Mouse (Mus musculus) limb, embryonic 11.5 days (tissue): Measurements from ENCODE around the gene Gm11627. TPM values are rescaled to one million over a fixed set of nuclear protein-coding genes. Genes with fewer than 3 reads are reported as not detected.

Source experiments
- ATAC-seq: fragments of 200-750 bp; cut with Nextera tagmentation; 2 replicates; pipeline ENCODE4 v1.8.0; 2017; ENCODE audit warnings: low read depth; ENCODE audit not compliant: insufficient number of reproducible peaks, low FRiP score, low TSS enrichment
- DNase-seq: peaks from one replicate; pipeline ENCODE4 v3.0.0-alpha.2; 2015; ENCODE audit warnings: low spot score
- H3K27ac ChIP-seq: fragments of 300-500 bp; sonication (generic); replicated peaks from 2 replicates; pipeline ENCODE4 v1.5.1; 2014; ENCODE audit warnings: low read depth, mild to moderate bottlenecking, low read length
- H3K27me3 ChIP-seq: fragments of 300-500 bp; sonication (generic); 2 replicates; pipeline ENCODE4 v1.6.1; 2014; ENCODE audit warnings: mild to moderate bottlenecking, low read length, mixed read lengths; ENCODE audit not compliant: control insufficient read depth, insufficient read depth
- H3K36me3 ChIP-seq: fragments of 300-500 bp; sonication (generic); 2 replicates; pipeline ENCODE4 v1.6.1; 2014; ENCODE audit warnings: mild to moderate bottlenecking, low read length, moderate library complexity, mixed read lengths; ENCODE audit not compliant: control insufficient read depth, insufficient read depth
- H3K4me1 ChIP-seq: fragments of 300-500 bp; sonication (generic); 2 replicates; pipeline ENCODE4 v1.6.1; 2014; ENCODE audit warnings: low read length, mixed read lengths; ENCODE audit not compliant: control insufficient read depth, insufficient read depth
- H3K4me2 ChIP-seq: fragments of 300-500 bp; sonication (generic); 2 replicates; pipeline ENCODE4 v1.6.1; 2014; ENCODE audit warnings: low read depth, mild to moderate bottlenecking, moderate library complexity; ENCODE audit not compliant: severe bottlenecking
- H3K4me3 ChIP-seq: fragments of 300-500 bp; sonication (generic); 2 replicates; pipeline ENCODE4 v1.5.1; 2014; ENCODE audit warnings: low read depth, low read length
- H3K9ac ChIP-seq: fragments of 300-500 bp; sonication (generic); 2 replicates; pipeline ENCODE4 v1.6.1; 2014; ENCODE audit warnings: mild to moderate bottlenecking, low read length
- H3K9me3 ChIP-seq: fragments of 300-500 bp; sonication (generic); 2 replicates; pipeline ENCODE4 v1.6.1; 2016; ENCODE audit warnings: low read length; ENCODE audit not compliant: control insufficient read depth
- WGBS: fragments of 180-500 bp; shearing (Covaris S2); extraction: QIAGEN DNeasy Blood & Tissue Kit; methylation state at CpG from one replicate; pipeline ENCODE4 v1.1.7; 2014; 5-methylcytosine and 5-hydroxymethylcytosine counted together
- polyA plus RNA-seq: library from polyadenylated mRNA; unstranded; fragments of >200 nt; fragmentation: Nextera tagmentation; extraction: Ambion mirVana; gene quantifications from 2 replicates; pipeline ENCODE4 v1.2.1, GENCODE M21; 2014

Gene Gm11627
- polyA plus RNA-seq, 1 experiment from 2014 or later: 4.2 TPM

DNA sequence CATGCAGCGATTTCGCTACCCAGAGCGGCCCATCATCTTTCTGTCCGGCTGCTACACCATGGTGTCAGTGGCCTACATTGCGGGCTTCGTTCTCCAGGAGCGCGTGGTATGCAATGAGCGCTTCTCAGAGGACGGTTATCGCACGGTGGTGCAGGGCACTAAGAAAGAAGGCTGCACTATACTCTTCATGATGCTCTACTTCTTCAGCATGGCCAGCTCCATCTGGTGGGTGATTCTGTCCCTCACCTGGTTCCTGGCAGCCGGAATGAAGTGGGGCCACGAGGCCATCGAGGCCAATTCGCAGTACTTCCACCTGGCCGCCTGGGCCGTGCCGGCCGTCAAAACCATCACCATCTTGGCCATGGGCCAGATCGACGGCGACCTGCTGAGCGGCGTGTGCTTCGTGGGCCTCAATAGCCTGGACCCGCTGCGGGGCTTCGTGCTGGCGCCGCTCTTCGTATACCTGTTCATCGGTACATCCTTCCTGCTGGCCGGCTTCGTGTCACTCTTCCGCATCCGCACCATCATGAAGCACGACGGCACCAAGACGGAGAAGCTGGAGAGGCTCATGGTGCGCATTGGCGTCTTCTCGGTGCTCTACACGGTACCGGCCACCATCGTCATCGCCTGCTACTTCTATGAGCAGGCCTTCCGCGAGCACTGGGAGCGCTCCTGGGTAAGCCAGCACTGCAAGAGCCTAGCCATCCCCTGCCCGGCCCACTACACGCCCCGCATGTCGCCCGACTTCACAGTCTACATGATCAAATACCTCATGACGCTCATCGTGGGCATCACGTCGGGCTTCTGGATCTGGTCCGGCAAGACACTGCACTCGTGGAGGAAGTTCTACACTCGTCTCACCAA is 26.5 kb upstream of the Gm11627 start:
- Histone ChIP-seq H3K9me3 (no peaks in the 10 kb centered on the region), H3K4me1 (peaks cover 27% of the 10 kb centered on the region), H3K4me2 (peak overlapping the region; percentile 53), H3K4me3 (peak overlapping the region; percentile 99), H3K36me3 (no peaks in the 10 kb centered on the region), H3K9ac (peak overlapping the region; percentile 90), H3K27ac (peak overlapping the region; percentile 99), H3K27me3 (0 out of 2 replicates have a peak, but pooled peaks cover 4% of the 10 kb centered on the region)
- DNase-seq: peak; percentile 79
- no peak for ATAC-seq
- under 1% methylated on average over 62 of the region's 62 CpGs for WGBS

DNA sequence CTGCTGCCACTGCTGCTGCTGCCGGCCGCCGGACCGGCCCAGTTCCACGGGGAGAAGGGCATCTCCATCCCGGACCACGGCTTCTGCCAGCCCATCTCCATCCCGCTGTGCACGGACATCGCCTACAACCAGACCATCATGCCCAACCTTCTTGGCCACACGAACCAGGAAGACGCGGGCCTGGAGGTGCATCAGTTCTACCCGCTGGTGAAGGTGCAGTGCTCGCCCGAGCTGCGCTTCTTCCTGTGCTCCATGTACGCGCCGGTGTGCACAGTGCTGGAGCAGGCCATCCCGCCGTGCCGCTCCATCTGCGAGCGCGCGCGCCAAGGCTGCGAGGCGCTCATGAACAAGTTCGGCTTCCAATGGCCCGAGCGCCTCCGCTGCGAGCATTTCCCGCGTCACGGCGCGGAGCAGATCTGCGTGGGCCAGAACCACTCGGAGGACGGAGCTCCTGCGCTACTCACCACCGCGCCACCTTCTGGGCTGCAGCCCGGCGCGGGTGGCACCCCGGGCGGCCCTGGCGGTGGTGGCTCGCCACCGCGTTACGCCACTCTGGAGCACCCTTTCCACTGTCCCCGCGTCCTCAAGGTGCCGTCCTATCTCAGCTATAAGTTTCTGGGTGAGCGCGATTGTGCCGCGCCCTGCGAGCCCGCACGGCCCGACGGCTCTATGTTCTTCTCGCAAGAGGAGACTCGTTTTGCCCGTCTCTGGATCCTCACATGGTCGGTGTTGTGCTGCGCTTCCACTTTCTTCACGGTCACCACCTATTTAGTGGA is 25.7 kb upstream of the Gm11627 start:
- H3K27me3 ChIP-seq: 0 out of 2 replicates have a peak, but pooled peaks cover 4% of the 10 kb centered on the region
- peak overlapping the region; percentile 99 for H3K4me3 ChIP-seq
- peaks cover 18% of the 10 kb centered on the region for H3K4me1 ChIP-seq
- WGBS: under 1% methylated on average over 71 of the region's 74 CpGs
- ATAC-seq (0 out of 2 replicates have a peak, but pooled peaks have one; percentile 38), DNase-seq (peak; percentile 76)
- H3K36me3 ChIP-seq: no peaks in the 10 kb centered on the region
- H3K27ac ChIP-seq: peak overlapping the region; percentile 99
- no peaks in the 10 kb centered on the region for H3K9me3 ChIP-seq
- H3K4me2 ChIP-seq: peak overlapping the region; percentile 53
- H3K9ac ChIP-seq: peak overlapping the region; percentile 90

DNA sequence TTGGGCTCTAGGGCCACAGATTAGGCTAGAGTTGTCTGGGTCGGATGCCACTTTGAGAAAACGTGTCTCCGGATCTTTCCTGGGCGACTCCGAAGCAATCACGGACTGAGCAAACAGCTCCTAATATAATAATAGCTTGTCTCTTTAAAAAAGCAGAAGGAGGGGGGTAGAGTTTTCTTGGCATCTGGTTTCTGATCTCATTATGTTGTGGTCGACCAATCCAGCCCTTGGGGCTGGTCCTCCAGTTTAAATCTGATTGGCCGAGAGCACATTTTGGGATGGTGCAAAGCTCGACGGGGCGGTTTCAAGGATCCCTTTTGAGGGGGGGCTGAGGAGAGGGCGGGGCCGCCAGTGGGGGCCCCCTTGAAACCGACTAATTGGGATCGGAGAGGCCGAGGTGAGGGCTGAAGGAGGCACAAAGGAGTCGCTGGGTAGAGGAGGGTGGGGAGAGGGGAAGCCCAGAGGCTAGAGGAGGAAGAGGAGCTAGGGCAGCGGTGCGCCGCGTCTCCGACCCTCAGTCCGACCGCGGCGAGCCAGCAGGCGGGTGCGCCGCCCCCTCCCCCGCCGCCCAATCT is 24.8 kb upstream of the Gm11627 start, which contains the start of gene Fzd2:
Gene Fzd2 (plus strand): TSS at position 387 of the 575 bp plus-strand sequence.
- peak within 1 kb of the TSS; percentile 99 for H3K4me3 ChIP-seq
- WGBS: under 1% methylated on average over 26 of the region's 31 CpGs
- peak within 1 kb of the TSS; percentile 99 for H3K27ac ChIP-seq
- no peaks in the 10 kb centered on the region for H3K36me3 ChIP-seq
- DNase-seq: peak; percentile 99
- H3K9ac ChIP-seq: peak within 1 kb of the TSS; percentile 90
- H3K27me3 ChIP-seq: 0 out of 2 replicates have a peak, but pooled peaks cover 4% of the 10 kb centered on the region
- ATAC-seq: peak; percentile 93
- H3K9me3 ChIP-seq: no peaks in the 10 kb centered on the region
- peaks cover 10% of the 10 kb centered on the region for H3K4me1 ChIP-seq
- peak within 1 kb of the TSS; percentile 61 for H3K4me2 ChIP-seq

DNA sequence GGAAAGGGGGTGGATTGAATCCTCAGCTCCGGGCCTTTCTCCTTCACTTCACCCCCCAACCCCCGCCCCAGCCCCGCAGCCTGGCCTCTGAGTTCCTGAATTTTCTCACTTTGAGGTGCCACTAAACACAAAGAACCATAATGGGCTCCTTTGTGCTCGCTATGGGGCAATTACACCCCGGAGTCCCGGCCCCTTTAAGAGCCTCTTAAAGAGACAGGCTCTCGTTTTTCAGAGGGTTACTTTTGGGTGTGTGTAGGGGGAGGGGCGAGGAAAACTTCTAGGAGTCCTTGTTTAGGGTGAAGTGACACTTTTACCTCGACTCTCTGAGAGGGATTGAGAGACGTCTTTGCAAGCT is 24.2 kb upstream of the Gm11627 start:
- under 1% methylated on average over 10 of the region's 10 CpGs for WGBS
- peak overlapping the region; percentile 61 for H3K4me2 ChIP-seq
- DNase-seq (peak; percentile 85), ATAC-seq (peak; percentile 36; the same call in 1 of the 2 replicates)
- peak overlapping the region; percentile 75 for H3K9ac ChIP-seq
- H3K4me3 ChIP-seq: peak overlapping the region; percentile 99
- 0 out of 2 replicates have a peak, but pooled peaks cover 4% of the 10 kb centered on the region for H3K27me3 ChIP-seq
- H3K36me3 ChIP-seq: no peaks in the 10 kb centered on the region
- H3K27ac ChIP-seq: peak overlapping the region; percentile 99
- H3K4me1 ChIP-seq: peaks cover 4% of the 10 kb centered on the region
- H3K9me3 ChIP-seq: no peaks in the 10 kb centered on the region

DNA sequence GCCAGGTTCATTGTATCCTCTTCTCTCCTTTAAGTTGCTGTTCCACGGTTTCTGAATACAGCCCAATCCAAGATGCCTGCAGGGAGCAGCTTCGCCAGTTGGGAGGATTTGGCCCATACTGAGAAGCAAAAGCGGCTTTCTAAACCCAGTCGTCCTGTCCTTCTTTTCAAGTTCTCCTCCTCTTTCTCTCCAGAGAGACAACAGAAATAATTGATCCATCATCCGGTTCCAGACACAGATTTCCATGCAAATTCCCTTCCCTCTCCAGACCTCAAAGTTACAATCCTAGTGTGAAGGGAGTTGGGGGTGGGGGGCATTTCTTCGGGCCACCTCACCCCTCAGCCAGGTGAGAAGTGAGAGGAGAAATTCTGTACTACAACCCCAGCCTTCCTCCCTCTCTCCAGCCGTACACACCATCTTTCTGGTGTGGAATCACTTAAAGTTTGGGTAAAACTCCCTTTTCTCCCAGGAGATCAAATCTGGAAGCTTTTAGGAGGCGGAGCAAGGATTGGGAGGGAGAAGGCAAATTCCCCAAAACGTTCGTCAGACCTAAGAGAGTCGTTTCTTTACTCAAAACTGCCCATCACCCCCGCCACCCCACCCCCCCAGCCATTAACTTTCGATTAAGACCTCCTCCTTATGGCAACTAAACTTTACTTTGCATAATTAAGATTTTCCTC is 23.7 kb upstream of the Gm11627 start:
- Histone ChIP-seq H3K4me1 (no peaks in the 10 kb centered on the region; the same call in 1 of the 2 replicates), H3K4me3 (peak overlapping the region; percentile 99), H3K27me3 (0 out of 2 replicates have a peak, but pooled peaks cover 4% of the 10 kb centered on the region), H3K27ac (peak overlapping the region; percentile 99), H3K36me3 (no peaks in the 10 kb centered on the region), H3K9me3 (no peaks in the 10 kb centered on the region), H3K9ac (peak overlapping the region; percentile 75), H3K4me2 (peak overlapping the region; percentile 61)
- ATAC-seq: no peak
- WGBS: 1% methylated on average over 13 of the region's 13 CpGs
- DNase-seq: peak; percentile 62

DNA sequence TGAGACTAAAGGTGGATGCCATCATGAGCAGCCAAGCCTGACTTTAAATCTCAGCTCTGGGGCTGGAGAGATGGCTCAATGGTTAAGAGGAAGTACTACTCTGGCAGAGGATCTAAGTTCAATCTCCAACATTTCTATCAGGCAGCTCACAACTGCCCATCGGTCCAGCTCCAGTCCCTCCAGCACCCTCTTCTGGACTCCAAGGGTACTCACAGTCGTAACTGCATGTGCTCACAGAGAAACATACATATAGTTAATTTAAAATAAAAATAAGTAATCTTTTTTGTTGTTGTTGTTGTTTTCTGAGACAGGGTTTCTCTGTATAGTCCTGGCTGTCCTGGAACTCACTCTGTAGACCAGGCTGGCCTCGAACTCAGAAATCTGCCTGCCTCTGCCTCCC is 20.7 kb upstream of the Gm11627 start:
- Histone ChIP-seq H3K36me3 (no peaks in the 10 kb centered on the region), H3K4me3 (no peak overlapping the region), H3K9ac (no peak overlapping the region), H3K9me3 (no peaks in the 10 kb centered on the region), H3K27me3 (no peaks in the 10 kb centered on the region), H3K4me2 (no peak overlapping the region), H3K4me1 (peaks cover 7% of the 10 kb centered on the region), H3K27ac (no peak overlapping the region)
- ATAC-seq: no peak
- DNase-seq: no peak
- 91% methylated on average over 3 of the region's 3 CpGs for WGBS

DNA sequence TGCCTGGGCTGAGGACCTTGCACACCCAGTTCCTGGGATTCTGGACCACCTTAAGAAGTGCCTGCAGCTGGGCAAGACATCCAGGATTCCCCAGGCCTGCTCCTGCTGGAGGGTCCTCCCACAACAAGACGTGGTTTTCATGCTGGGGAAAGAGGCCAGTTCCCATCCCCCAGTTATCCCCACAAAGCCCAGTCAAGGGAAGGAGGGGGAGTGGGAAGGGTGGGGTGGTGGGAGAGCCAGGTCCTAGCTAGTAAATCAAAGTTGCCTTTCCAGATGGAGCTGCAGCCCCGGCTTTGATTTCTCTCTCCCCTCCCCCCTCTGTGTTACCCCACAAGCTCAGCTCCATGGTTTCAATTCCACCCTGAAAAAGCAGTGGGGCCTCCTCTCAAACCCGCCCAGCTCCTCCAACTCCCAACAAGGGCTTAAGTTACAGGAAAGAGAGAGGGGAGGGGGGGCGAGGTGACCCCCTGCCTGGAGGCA is 16.1 kb upstream of the Gm11627 start:
- Histone ChIP-seq H3K9me3 (no peaks in the 10 kb centered on the region), H3K4me3 (no peak overlapping the region), H3K27me3 (no peaks in the 10 kb centered on the region), H3K4me1 (peaks cover 13% of the 10 kb centered on the region), H3K36me3 (no peaks in the 10 kb centered on the region), H3K27ac (peak overlapping the region; percentile 90), H3K4me2 (peak overlapping the region; percentile 21; the same call in 1 of the 2 replicates), H3K9ac (peak overlapping the region; percentile 41; the same call in 1 of the 2 replicates)
- WGBS: 4% methylated on average over 3 of the region's 4 CpGs
- peak; percentile 92 for ATAC-seq
- DNase-seq: peak; percentile 87
